Mouse (Mus musculus) ES-Bruce4 (cell line): ENCODE measurements around the gene Mnat1. TPM values are rescaled to one million over a fixed set of nuclear protein-coding genes. Genes with fewer than 3 reads are reported as not detected.
"Not testable (repeated sequence)": the region's sequence is repeated elsewhere in the genome, so short reads cannot be mapped to it uniquely, and the experiment has no call there.

Experiments
- H3K27ac ChIP-seq: 2 replicates; pipeline ENCODE4 v1.5.1; 2012; ENCODE audit warnings: low read length, inconsistent platforms; ENCODE audit not compliant: insufficient read depth
- H3K27me3 ChIP-seq: 2 replicates; pipeline ENCODE4 v1.6.1; 2012; ENCODE audit warnings: mild to moderate bottlenecking, low read length, inconsistent platforms; ENCODE audit not compliant: control insufficient read depth, poor library complexity, insufficient read depth, severe bottlenecking
- H3K36me3 ChIP-seq: 2 replicates; pipeline ENCODE4 v1.6.1; 2012; ENCODE audit warnings: inconsistent platforms, mild to moderate bottlenecking, low read length, moderate library complexity; ENCODE audit not compliant: control insufficient read depth, poor library complexity, insufficient read depth, severe bottlenecking
- H3K4me1 ChIP-seq: one replicate; pipeline ENCODE4 v1.8.1; 2011; ENCODE audit warnings: low read length; ENCODE audit not compliant: control insufficient read depth, insufficient read depth
- H3K4me3 ChIP-seq: 2 replicates; pipeline ENCODE4 v1.5.1; 2011; ENCODE audit warnings: low read depth, mild to moderate bottlenecking, low read length
- H3K9ac ChIP-seq: 2 replicates; pipeline ENCODE4 v1.6.1; 2012; ENCODE audit warnings: low read depth, mild to moderate bottlenecking, inconsistent platforms; ENCODE audit not compliant: poor library complexity, severe bottlenecking
- H3K9me3 ChIP-seq: replicated peaks from 2 replicates; pipeline ENCODE4 v1.6.1; 2012; ENCODE audit warnings: mild to moderate bottlenecking, low read length, inconsistent platforms; ENCODE audit not compliant: control insufficient read depth, poor library complexity, insufficient read depth, severe bottlenecking
- CTCF ChIP-seq: IDR thresholded peaks from one replicate; pipeline ENCODE4 v1.8.1; 2011; ENCODE audit warnings: low read depth, low read length
- EP300 ChIP-seq: IDR thresholded peaks from 2 replicates; pipeline ENCODE4 v1.6.1; 2011; ENCODE audit warnings: low read depth, low read length; ENCODE audit not compliant: insufficient read depth
- POLR2A ChIP-seq: IDR thresholded peaks from one replicate; pipeline ENCODE4 v1.8.1; 2011; ENCODE audit warnings: low read length; ENCODE audit not compliant: insufficient read depth
- polyA plus RNA-seq: library from polyadenylated mRNA; stranded (reverse); fragments of >200 nt; gene quantifications from 2 replicates; pipeline ENCODE4 v1.2.4, GENCODE M21; 2011; ENCODE audit warnings: low read depth; ENCODE audit not compliant: missing spikeins, insufficient read depth, insufficient read length

Mnat1 gene
- polyA plus RNA-seq, 1 experiment: 77.6 TPM

DNA sequence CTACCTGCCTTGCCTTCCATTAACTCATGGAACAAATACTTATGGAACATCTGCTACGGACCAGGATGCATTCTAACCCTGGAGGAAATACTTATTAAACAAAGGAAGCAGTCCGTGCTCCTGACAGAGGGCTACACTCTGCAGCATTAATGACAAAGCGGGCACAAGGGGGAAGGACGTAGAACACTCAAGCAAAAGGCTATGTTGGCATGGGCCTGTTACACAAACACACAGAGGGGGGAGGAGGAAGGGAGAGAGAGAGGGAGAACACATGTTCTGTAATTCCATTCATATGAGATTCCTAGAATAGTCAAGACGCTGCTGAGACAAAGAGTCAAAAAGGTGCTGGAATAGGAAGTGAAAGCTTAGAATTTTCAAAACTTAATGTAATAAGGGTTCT lies 35.0 kb upstream of the Mnat1 start:
- no peaks in the 10 kb centered on the region for H3K27me3 ChIP-seq
- no peaks in the 10 kb centered on the region for H3K36me3 ChIP-seq
- peak overlapping the region; percentile 94 for H3K27ac ChIP-seq
- no peaks in the 10 kb centered on the region for H3K9me3 ChIP-seq
- TF ChIP-seq CTCF (no peak), EP300 (no peak), POLR2A (no peak)
- peaks cover 6% of the 10 kb centered on the region for H3K4me1 ChIP-seq
- H3K4me3 ChIP-seq: no peak overlapping the region
- H3K9ac ChIP-seq: peak overlapping the region; percentile 44

GRCm38 (mm10) chr12:73088911-73089310 lies 34.6 kb upstream of the Mnat1 start:
- peak overlapping the region; percentile 44 for H3K9ac ChIP-seq
- H3K9me3 ChIP-seq: no peaks in the 10 kb centered on the region
- no peak for TF ChIP-seq POLR2A
- peak; percentile 96 for TF ChIP-seq EP300
- TF ChIP-seq CTCF: no peak
- H3K4me3 ChIP-seq: no peak overlapping the region
- H3K27me3 ChIP-seq: no peaks in the 10 kb centered on the region
- H3K36me3 ChIP-seq: no peaks in the 10 kb centered on the region
- H3K4me1 ChIP-seq: peaks cover 6% of the 10 kb centered on the region
- H3K27ac ChIP-seq: peak overlapping the region; percentile 94

DNA sequence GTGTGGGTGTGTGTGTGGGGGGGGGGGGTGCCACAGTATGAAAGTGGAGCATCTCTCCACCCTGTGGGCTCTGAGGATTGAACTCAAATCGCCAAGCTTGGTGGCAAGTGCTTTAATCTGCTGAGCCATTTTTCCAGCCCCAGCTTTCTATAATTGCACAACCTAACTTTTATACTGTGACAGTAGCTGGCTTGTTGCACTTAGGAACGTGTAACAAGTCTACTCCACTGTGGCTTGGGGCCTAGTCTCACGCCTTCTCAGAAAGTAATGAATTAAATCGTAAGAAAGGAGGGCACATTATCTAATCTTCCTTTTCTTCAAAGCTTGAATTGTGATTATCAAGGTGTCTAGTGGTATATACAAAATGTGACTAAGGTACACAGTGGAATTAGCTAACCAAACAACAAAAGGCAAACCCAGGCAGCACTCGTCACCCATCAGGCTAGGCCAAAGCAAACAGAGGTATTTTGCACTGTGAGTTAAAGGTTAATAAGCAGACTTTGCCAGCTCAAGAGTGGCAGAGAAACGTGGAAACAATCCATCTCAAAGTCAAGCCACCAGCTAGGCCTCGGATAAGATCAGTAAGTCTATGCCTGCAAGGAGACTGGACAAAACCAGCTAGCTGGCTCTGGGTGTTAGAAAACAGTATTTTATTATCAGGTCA lies 32.7 kb upstream of the Mnat1 start:
- peaks cover 5% of the 10 kb centered on the region for H3K4me1 ChIP-seq
- no peak overlapping the region for H3K9ac ChIP-seq
- TF ChIP-seq EP300: no peak
- no peak for TF ChIP-seq POLR2A
- no peak for TF ChIP-seq CTCF
- no peaks in the 10 kb centered on the region for H3K27me3 ChIP-seq
- H3K9me3 ChIP-seq: no peaks in the 10 kb centered on the region
- H3K36me3 ChIP-seq: no peaks in the 10 kb centered on the region
- H3K4me3 ChIP-seq: no peak overlapping the region
- H3K27ac ChIP-seq: peak overlapping the region; percentile 46

DNA sequence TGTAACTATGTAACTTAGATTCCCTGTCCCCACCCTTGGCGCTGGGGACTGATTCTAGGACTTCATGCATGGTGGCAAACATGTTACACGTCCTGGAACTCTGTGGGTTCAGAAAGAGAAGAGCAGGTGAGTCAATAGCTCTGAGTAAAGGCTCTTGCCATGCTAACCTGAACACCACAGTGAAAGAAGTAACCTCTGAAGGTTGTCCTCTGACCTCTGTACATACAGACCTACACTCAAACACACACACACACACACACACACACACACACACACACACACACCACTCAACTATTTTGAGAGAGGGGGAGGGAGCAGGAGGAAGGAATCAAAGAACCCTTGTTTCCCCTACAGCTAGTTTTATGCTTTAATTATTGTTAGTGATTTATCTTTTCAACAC lies 29.3 kb upstream of the Mnat1 start:
- peaks cover 3% of the 10 kb centered on the region for H3K4me1 ChIP-seq
- no peak overlapping the region; the same call in 1 of the 2 replicates for H3K9ac ChIP-seq
- H3K27me3 ChIP-seq: no peaks in the 10 kb centered on the region; the same call in 1 of the 2 replicates
- H3K36me3 ChIP-seq: peaks cover 4% of the 10 kb centered on the region; the same call in 1 of the 2 replicates
- no peak for TF ChIP-seq EP300
- TF ChIP-seq POLR2A: no peak
- no peak for TF ChIP-seq CTCF
- H3K4me3 ChIP-seq: no peak overlapping the region
- H3K9me3 ChIP-seq: no peaks in the 10 kb centered on the region
- H3K27ac ChIP-seq: peak overlapping the region; percentile 78

DNA sequence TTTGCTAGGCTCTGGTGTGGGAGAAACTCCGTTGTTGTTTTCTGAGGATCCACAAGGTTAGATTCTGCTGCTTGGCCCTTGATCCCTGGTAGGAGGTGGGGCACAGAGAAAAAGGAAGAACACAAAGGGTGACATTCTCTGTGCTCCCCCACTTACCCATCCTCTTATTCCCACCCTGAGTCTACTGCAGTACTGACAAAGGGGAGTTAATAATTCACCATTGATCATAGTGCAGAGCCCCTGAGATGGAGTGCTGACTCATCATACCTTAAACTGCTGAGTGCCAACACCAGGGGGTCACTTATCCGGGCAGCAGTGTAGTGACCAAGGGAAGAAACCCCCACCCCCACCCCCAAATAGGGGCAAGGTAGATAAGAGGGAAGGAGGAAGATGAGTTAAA lies 28.9 kb upstream of the Mnat1 start:
- peak overlapping the region; percentile 78 for H3K27ac ChIP-seq

GRCm38 (mm10) chr12:73096177-73096576 lies 27.3 kb upstream of the Mnat1 start:
- 0 out of 2 replicates have a peak, but pooled peaks have one; percentile 56 for TF ChIP-seq EP300
- not testable (repeated sequence) for H3K4me1 ChIP-seq, H3K4me3 ChIP-seq, H3K27me3 ChIP-seq, H3K9ac ChIP-seq, H3K9me3 ChIP-seq
- Histone ChIP-seq H3K36me3 (peaks cover 17% of the 10 kb centered on the region), H3K27ac (peak overlapping the region; percentile 64; the same call in 1 of the 2 replicates)

More for the DNA sequence above, 28.9 kb upstream of the Mnat1 start:
- Histone ChIP-seq H3K9me3 (no peaks in the 10 kb centered on the region), H3K4me1 (peaks cover 3% of the 10 kb centered on the region), H3K36me3 (peaks cover 4% of the 10 kb centered on the region; the same call in 1 of the 2 replicates), H3K27me3 (no peaks in the 10 kb centered on the region; the same call in 1 of the 2 replicates), H3K9ac (no peak overlapping the region; the same call in 1 of the 2 replicates), H3K4me3 (no peak overlapping the region)
- TF ChIP-seq POLR2A (no peak), CTCF (no peak), EP300 (no peak)
